Mouse (Mus musculus) skeletal muscle tissue, adult 2 months (tissue): ENCODE measurements around the gene Josd2.

Experiments
- DNase-seq: peaks from one replicate; pipeline ENCODE4 v3.0.0-alpha.2; 2012; ENCODE audit warnings: low read depth, low spot score

Josd2 gene

GRCm38 (mm10) chr7:44472558-44472885 lies 4.7 kb downstream of the Josd2 start:
- no peak for DNase-seq

- peak; percentile 96 for DNase-seq
Measured at GRCm38 (mm10) chr7:44472961-44473646, 5.3 kb downstream of the Josd2 start.

- peak; percentile 75 for DNase-seq
Measured at GRCm38 (mm10) chr7:44474419-44474818, 6.6 kb downstream of the Josd2 start.

- no peak for DNase-seq
Measured at GRCm38 (mm10) chr7:44475046-44475614, 7.3 kb downstream of the Josd2 start.

GRCm38 (mm10) chr7:44482836-44483435 lies 15.2 kb downstream of the Josd2 start:
- DNase-seq = no peak

GRCm38 (mm10) chr7:44484109-44484508 lies 16.3 kb downstream of the Josd2 start:
- DNase-seq = no peak

- peak; percentile 70 for DNase-seq
Measured at GRCm38 (mm10) chr7:44484841-44485571, 17.2 kb downstream of the Josd2 start.

- DNase-seq = no peak
Measured at GRCm38 (mm10) chr7:44485572-44486195, 17.9 kb downstream of the Josd2 start.

GRCm38 (mm10) chr7:44486927-44487575 lies 19.3 kb downstream of the Josd2 start:
- DNase-seq = no peak

GRCm38 (mm10) chr7:44487936-44488335 lies 20.2 kb downstream of the Josd2 start:
- no peak for DNase-seq

- no peak for DNase-seq
Measured at GRCm38 (mm10) chr7:44488545-44488944, 20.8 kb downstream of the Josd2 start.

GRCm38 (mm10) chr7:44490281-44490680 lies 22.5 kb downstream of the Josd2 start:
- no peak for DNase-seq

GRCm38 (mm10) chr7:44491391-44491790 lies 23.6 kb downstream of the Josd2 start:
- DNase-seq = no peak

- no peak for DNase-seq
Measured at GRCm38 (mm10) chr7:44492166-44492826, 24.5 kb downstream of the Josd2 start.

- no peak for DNase-seq
Measured at GRCm38 (mm10) chr7:44494681-44495080, 26.9 kb downstream of the Josd2 start.

- DNase-seq = no peak
Measured at GRCm38 (mm10) chr7:44495086-44495485, 27.3 kb downstream of the Josd2 start.

- peak; percentile 98 for DNase-seq
Measured at GRCm38 (mm10) chr7:44495992-44496770, 28.4 kb downstream of the Josd2 start, which contains the start of the genes Emc10 and Fam71e1. Gene Emc10, minus strand, starts transcription at chr7:44496529. Gene Fam71e1, plus strand, starts transcription at chr7:44496581.

GRCm38 (mm10) chr7:44496771-44497109 lies 29.0 kb downstream of the Josd2 start:
- DNase-seq = no peak

GRCm38 (mm10) chr7:44497361-44498055 lies 29.7 kb downstream of the Josd2 start:
- no peak for DNase-seq

- no peak for DNase-seq
Measured at GRCm38 (mm10) chr7:44498922-44499321, 31.1 kb downstream of the Josd2 start.
